Comparison of ENCODE assay signal across 19 mouse cellular contexts in genomic region chr8:70037994-70038393, GRCm38 (mm10). TPM values are rescaled to one million over a fixed set of nuclear protein-coding genes. Genes with fewer than 3 reads are reported as not detected.
"Had no signal": no experiment of that assay in that cellular context is flagged by ENCODE, and none has a peak within 500 bp of the region (broad histone marks: within the 10 kb centered on the region; RNA-seq: fewer than 3 reads in every experiment).

No protein-coding gene starts in this region.

- H3K27ac ChIP-seq: left cerebral cortex, adult 2 months; limb, embryonic 15.5 days; macrophage; midbrain, embryonic 15.5 days; neural tube, embryonic 12.5 days; stomach, embryonic 15.5 days had no signal

- H3K4me3 ChIP-seq: left cerebral cortex, adult 2 months; limb, embryonic 15.5 days; midbrain, embryonic 15.5 days; neural tube, embryonic 12.5 days; stomach, embryonic 15.5 days had no signal

- H3K4me2 ChIP-seq: limb, embryonic 15.5 days; lung, embryonic 14.5 days; midbrain, embryonic 11.5 days; midbrain, embryonic 15.5 days; neural tube, embryonic 12.5 days; stomach, embryonic 15.5 days had no signal

- H3K36me3 ChIP-seq: stomach, embryonic 15.5 days had no signal

- ATAC-seq: inflammation-experienced regulatory T-cells, adult 6 months; intestine, postnatal 0 days; midbrain, embryonic 15.5 days had no signal

- DNase-seq: kidney, adult 8-10 months; kidney, postnatal 25 days; lung, embryonic 14.5 days; lung, postnatal 14 days; right cerebral cortex, postnatal 14 days; thymus, adult 2 months; thymus, postnatal 25 days had no signal

- H3K27me3 ChIP-seq: limb, embryonic 15.5 days; midbrain, embryonic 15.5 days; neural tube, embryonic 12.5 days; stomach, embryonic 15.5 days had no signal

- H3K9me3 ChIP-seq: limb, embryonic 15.5 days; midbrain, embryonic 15.5 days; neural tube, embryonic 12.5 days; stomach, embryonic 15.5 days had no signal

- H3K9ac ChIP-seq: limb, embryonic 15.5 days; lung, embryonic 14.5 days; midbrain, embryonic 15.5 days; neural tube, embryonic 12.5 days; stomach, embryonic 15.5 days had no signal

RNA-seq across cellular contexts. Expression of gene Tm6sf2, which starts 34.7 kb away (rescaled TPM):
- total RNA-seq: monocyte, adult 5-6 weeks had no signal

RNA-seq across cellular contexts. Expression of gene Hapln4, which starts 45.3 kb away (rescaled TPM):
- total RNA-seq: monocyte, adult 5-6 weeks; neutrophil, adult 5-6 weeks had no signal
- polyA plus RNA-seq: inflammation-experienced regulatory T-cells, adult 6 months; intestine, postnatal 0 days; kidney, embryonic 16.5 days had no signal
